Mouse (Mus musculus) bone marrow macrophage, adult 2 months (primary cell): ENCODE measurements around the gene Hdac7.

Experiments
- CTCF ChIP-seq: IDR thresholded peaks from 2 replicates; pipeline ENCODE4 v1.5.1; 2012; ENCODE audit warnings: low read depth, mild to moderate bottlenecking, low read length, moderate library complexity
- POLR2A ChIP-seq: IDR thresholded peaks from 2 replicates; pipeline ENCODE4 v1.6.1; 2012; ENCODE audit warnings: mild to moderate bottlenecking, low read depth, low read length, borderline replicate concordance

GRCm38 (mm10) chr15:97830253-97830787, 14.0 kb downstream of the Hdac7 start:
- TF ChIP-seq CTCF (no peak), POLR2A (no peak)
